ENCODE assay signal across 9 mouse cellular contexts in genomic region chr12:83277537-83278441, GRCm38 (mm10).
DNase-seq lines count a peak whose midpoint lies in the region; ATAC-seq lines count a peak whose summit lies in the region.
"Had no signal": no experiment of that assay in that cellular context is flagged by ENCODE, and none has a peak within 500 bp of the region (broad histone marks: within the 10 kb centered on the region; RNA-seq: fewer than 3 reads in every experiment).

No protein-coding gene starts in this region.

- H3K4me1 ChIP-seq in kidney, embryonic 16.5 days (ENCODE audit: insufficient read depth, low read length), result no peaks in the 10 kb centered on the region
- peaks cover 21% of the 10 kb centered on the region for H3K4me1 ChIP-seq in midbrain, embryonic 15.5 days

- no peak for ATAC-seq in kidney, embryonic 16.5 days (ENCODE audit: low FRiP score, low TSS enrichment)
- ATAC-seq in midbrain, embryonic 15.5 days (replicated peaks), result peak; percentile 88

- peak; percentile 9 to 58 for DNase-seq in kidney, postnatal 25 days
- peak; percentile 81 for DNase-seq in cerebellum, adult 8-10 months
- peak; percentile 75 for DNase-seq in gastrocnemius, postnatal 14 days
- no peak for DNase-seq in spleen, postnatal 36 days (ENCODE audit: low spot score in 2 of 2)
- DNase-seq in urinary bladder, adult 18-20 months (ENCODE audit: low spot score in 2 of 2), result no peak
- no peak for DNase-seq in thymus, postnatal 0 days (ENCODE audit: low spot score)

- no peak overlapping the region for H3K4me3 ChIP-seq in kidney, embryonic 16.5 days (ENCODE audit: low read length)
- H3K4me3 ChIP-seq in midbrain, embryonic 15.5 days, result no peak overlapping the region
- H3K4me3 ChIP-seq: embryonic facial prominence, embryonic 12.5 days had no signal

- no peaks in the 10 kb centered on the region for H3K27me3 ChIP-seq in kidney, embryonic 16.5 days (ENCODE audit: insufficient read depth, low read length)
- no peaks in the 10 kb centered on the region for H3K27me3 ChIP-seq in midbrain, embryonic 15.5 days (replicated peaks)
- H3K27me3 ChIP-seq: embryonic facial prominence, embryonic 12.5 days had no signal

- 0 out of 2 replicates have a peak, but pooled peaks cover 3% of the 10 kb centered on the region for H3K9me3 ChIP-seq in kidney, embryonic 16.5 days (ENCODE audit: low read length)
- peaks cover 2% of the 10 kb centered on the region; the same call in 1 of the 2 replicates for H3K9me3 ChIP-seq in midbrain, embryonic 15.5 days
- H3K9me3 ChIP-seq: embryonic facial prominence, embryonic 12.5 days had no signal

- no peak overlapping the region for H3K27ac ChIP-seq in kidney, embryonic 16.5 days (ENCODE audit: low read length)
- H3K27ac ChIP-seq in midbrain, embryonic 15.5 days, result peak overlapping the region; percentile 80
- H3K27ac ChIP-seq: embryonic facial prominence, embryonic 12.5 days had no signal

- H3K36me3 ChIP-seq in kidney, embryonic 16.5 days (ENCODE audit: insufficient read depth, low read length), result no peaks in the 10 kb centered on the region
- H3K36me3 ChIP-seq in midbrain, embryonic 15.5 days (replicated peaks), result no peaks in the 10 kb centered on the region
- H3K36me3 ChIP-seq: embryonic facial prominence, embryonic 12.5 days had no signal

- intact Hi-C loops in gastrocnemius, postnatal 14 days (cut with DNase I; ENCODE audit: low total_unique reads), result no loop called here

- no peak overlapping the region for H3K4me2 ChIP-seq in kidney, embryonic 16.5 days (replicated peaks; ENCODE audit: low read depth, low read length)
- no peak overlapping the region for H3K4me2 ChIP-seq in midbrain, embryonic 15.5 days
- H3K4me2 ChIP-seq: embryonic facial prominence, embryonic 12.5 days had no signal

- no peak overlapping the region for H3K9ac ChIP-seq in kidney, embryonic 16.5 days (replicated peaks; ENCODE audit: low read length)
- no peak overlapping the region for H3K9ac ChIP-seq in midbrain, embryonic 15.5 days
- H3K9ac ChIP-seq: embryonic facial prominence, embryonic 12.5 days had no signal

- WGBS in kidney, embryonic 16.5 days, result 81% methylated on average over 11 of the region's 11 CpGs
- WGBS in midbrain, embryonic 15.5 days, result 45% methylated on average over 11 of the region's 11 CpGs

Comparison
In these comparisons a context has a peak if more than half of its experiments do, and no peak if none do; other contexts are left out.
1. DNase-seq: peak in kidney, postnatal 25 days (2 of 2), cerebellum, adult 8-10 months (single experiment) and gastrocnemius, postnatal 14 days (single experiment); none in spleen, postnatal 36 days (0 of 2), urinary bladder, adult 18-20 months (0 of 2) and thymus, postnatal 0 days (single experiment).